Mouse (Mus musculus) limb, embryonic 13.5 days (tissue): ENCODE data around the gene Harbi1. TPM values are rescaled to one million over a fixed set of nuclear protein-coding genes. Genes with fewer than 3 reads are reported as not detected.

ENCODE experiments used
- polyA plus RNA-seq: library from polyadenylated mRNA; unstranded; fragments of >200 nt; fragmentation: Nextera tagmentation; extraction: Ambion mirVana; gene quantifications from 2 replicates; pipeline ENCODE4 v1.2.1, GENCODE M21; 2015

Harbi1 gene
- polyA plus RNA-seq, 1 experiment from 2014 or later, result 22.6 TPM

Other genes with a start within 250 kb of the Harbi1 start
- gene Ckap5, start 184.1 kb upstream of the Harbi1 start, polyA plus RNA-seq, result 106 TPM in 2 replicates
- 1.1 and 1.8 TPM in 2 replicates for gene F2, start 74.4 kb upstream of the Harbi1 start, polyA plus RNA-seq
- gene Zfp408, start 61.1 kb upstream of the Harbi1 start, polyA plus RNA-seq, result 15.6 and 16.1 TPM in 2 replicates
- gene Arhgap1, start 61.0 kb upstream of the Harbi1 start, polyA plus RNA-seq, result 104 and 111 TPM in 2 replicates
- 27.2 and 29.0 TPM in 2 replicates for gene Atg13, start 276 bp upstream of the Harbi1 start, polyA plus RNA-seq
- gene Ambra1, start 19.3 kb downstream of the Harbi1 start, polyA plus RNA-seq, result 18.9 and 20.9 TPM in 2 replicates
- gene Chrm4, start 216.4 kb downstream of the Harbi1 start, polyA plus RNA-seq, result 0.38 and 0.78 TPM in 2 replicates
- 1,939 and 1,982 TPM in 2 replicates for gene Mdk, start 221.4 kb downstream of the Harbi1 start, polyA plus RNA-seq
- 0.27 and 0.61 TPM in 2 replicates for gene Gm9821, start 234.9 kb downstream of the Harbi1 start, polyA plus RNA-seq